Mouse (Mus musculus) E14TG2a.4 (cell line): ENCODE results near the gene Shroom3.
A peak's percentile ranks its signal among the peaks of the same experiment; 100 is the strongest.

Source experiments
- H3K27me3 ChIP-seq: 2 replicates; pipeline ENCODE4 v1.6.1; 2014; ENCODE audit warnings: low read length, control low read depth; ENCODE audit not compliant: insufficient read depth
- H3K36me3 ChIP-seq: 2 replicates; pipeline ENCODE4 v1.6.1; 2014; ENCODE audit warnings: low read length, control low read depth; ENCODE audit not compliant: insufficient read depth
- H3K4me1 ChIP-seq: replicated peaks from 2 replicates; pipeline ENCODE4 v1.6.1; 2014; ENCODE audit warnings: low read depth, low read length, control low read depth
- H3K4me3 ChIP-seq: replicated peaks from 2 replicates; pipeline ENCODE4 v1.5.1; 2014; ENCODE audit warnings: mild to moderate bottlenecking, low read length
- H3K9me3 ChIP-seq: 2 replicates; pipeline ENCODE4 v1.6.1; 2014; ENCODE audit warnings: low read length, control low read depth
- CTCF ChIP-seq: conservative IDR thresholded peaks from 2 replicates; pipeline ENCODE4 v1.5.1; 2014; ENCODE audit warnings: low read length
- NANOG ChIP-seq: IDR thresholded peaks from 2 replicates; pipeline ENCODE4 v1.6.1; 2014; ENCODE audit warnings: borderline replicate concordance, low read length, mixed read lengths
- POU5F1 ChIP-seq: IDR thresholded peaks from 2 replicates; pipeline ENCODE4 v1.6.1; 2014; ENCODE audit warnings: low read length, borderline replicate concordance

The Shroom3 gene

DNA sequence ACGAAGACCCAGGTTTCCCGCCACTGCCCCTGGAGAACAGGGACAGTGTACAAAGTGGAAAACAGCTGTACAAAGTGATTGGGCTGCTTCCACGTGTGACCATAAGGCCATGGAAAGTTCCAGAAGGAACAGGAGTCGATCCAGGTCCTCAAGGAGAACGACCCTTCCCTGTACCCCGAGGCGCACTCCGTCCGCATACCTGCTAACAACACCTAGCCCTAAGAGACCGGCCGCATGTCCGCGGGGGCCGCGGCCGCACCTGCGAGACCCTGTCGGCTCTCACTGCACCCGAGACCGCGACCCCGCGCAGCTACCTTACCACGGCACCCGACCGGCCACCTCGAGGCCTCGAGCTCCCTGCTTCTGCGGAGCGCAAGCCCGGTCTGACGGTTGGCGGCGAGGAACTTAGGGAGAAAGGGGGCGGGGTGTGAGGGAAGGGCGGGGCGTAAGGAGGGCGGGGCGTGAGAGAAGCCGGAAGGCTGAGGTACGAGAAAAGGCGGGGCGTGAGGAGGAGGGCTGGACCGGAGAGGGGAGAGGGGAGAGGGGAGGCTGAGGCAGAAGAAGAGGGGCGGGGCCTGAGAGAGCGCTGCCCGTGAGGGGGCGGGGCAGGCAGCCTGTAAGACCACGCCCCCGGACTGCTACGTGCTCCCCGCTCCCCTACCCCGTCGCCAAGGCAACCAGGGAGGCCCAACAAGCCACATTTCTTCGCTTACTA is 8.2 kb upstream of the Shroom3 start, which contains the start of gene Ccdc158:
TSS of gene Ccdc158 (minus strand) at position 413 of the 715 bp plus-strand sequence.
- no peaks in the 10 kb centered on the region; the same call in 1 of the 2 replicates for H3K9me3 ChIP-seq
- H3K4me1 ChIP-seq: peaks cover 23% of the 10 kb centered on the region
- no peaks in the 10 kb centered on the region for H3K36me3 ChIP-seq
- H3K27me3 ChIP-seq: peaks cover 30% of the 10 kb centered on the region
- TF ChIP-seq NANOG (no peak), POU5F1 (no peak), CTCF (no peak)
- peak within 1 kb of the TSS; percentile 75 for H3K4me3 ChIP-seq

DNA sequence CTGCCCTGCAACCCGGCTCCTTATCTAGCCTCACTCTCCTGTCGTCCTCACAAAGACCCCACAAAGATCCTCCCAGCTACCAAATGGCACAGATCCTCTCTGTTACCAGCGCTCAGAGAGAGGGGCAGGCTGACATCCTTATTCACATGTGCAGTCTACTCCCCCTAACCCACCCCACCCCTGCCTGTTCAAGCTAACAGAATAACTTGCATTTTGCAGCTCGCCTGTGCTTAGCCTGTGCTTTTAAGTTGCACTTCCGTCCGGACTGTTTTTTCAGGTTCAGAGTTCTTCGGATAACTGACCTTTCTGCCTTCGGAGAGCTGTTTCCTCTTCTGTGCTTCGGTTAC is 7.7 kb upstream of the Shroom3 start:
- Histone ChIP-seq H3K36me3 (no peaks in the 10 kb centered on the region), H3K9me3 (no peaks in the 10 kb centered on the region; the same call in 1 of the 2 replicates), H3K4me1 (peaks cover 23% of the 10 kb centered on the region), H3K4me3 (peak overlapping the region; percentile 75), H3K27me3 (peaks cover 25% of the 10 kb centered on the region)
- TF ChIP-seq POU5F1 (no peak), CTCF (no peak), NANOG (no peak)

DNA sequence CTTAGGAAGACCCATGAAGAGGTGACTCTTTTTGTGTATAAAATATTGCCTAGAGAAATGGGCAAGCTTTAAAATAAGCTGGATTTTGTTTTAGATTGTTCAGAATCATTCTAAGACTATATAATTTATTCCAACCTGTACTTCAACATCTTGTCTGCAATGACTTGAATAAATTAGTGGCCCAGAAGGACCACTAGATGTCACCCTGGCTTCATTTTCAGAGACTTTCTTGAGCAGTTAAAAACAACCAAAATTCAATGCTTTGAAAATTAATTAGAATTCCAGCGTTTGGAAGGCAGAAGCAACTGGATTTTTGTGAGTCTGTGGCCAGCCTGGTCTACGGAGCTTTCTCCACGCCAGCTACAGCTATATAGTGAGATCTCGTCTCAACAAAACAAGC is 3.8 kb upstream of the Shroom3 start:
- Histone ChIP-seq H3K4me1 (peaks cover 47% of the 10 kb centered on the region), H3K4me3 (no peak overlapping the region), H3K9me3 (no peaks in the 10 kb centered on the region; the same call in 1 of the 2 replicates), H3K36me3 (no peaks in the 10 kb centered on the region), H3K27me3 (peaks cover 18% of the 10 kb centered on the region)
- no peak for TF ChIP-seq POU5F1
- TF ChIP-seq CTCF: peak; percentile 82

DNA sequence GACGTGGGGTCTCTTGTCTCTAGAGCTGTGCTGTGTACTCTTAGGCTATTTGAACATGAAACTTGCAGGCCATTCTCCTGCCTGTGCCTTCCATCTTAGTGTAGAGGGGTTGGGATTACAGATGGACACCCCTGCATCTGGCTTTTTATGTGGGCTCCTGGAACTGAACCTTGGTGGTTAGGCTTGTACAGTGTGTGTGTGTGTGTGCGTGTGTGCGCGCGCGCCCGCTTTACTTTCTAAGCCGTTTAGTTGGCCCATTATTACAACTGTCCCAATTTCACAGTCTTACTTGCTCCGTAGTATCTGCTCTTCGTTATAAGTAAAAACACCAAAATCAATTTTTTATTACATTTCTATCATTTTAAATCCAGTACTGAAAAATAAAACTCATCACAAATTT is 1.4 kb upstream of the Shroom3 start:
- peaks cover 10% of the 10 kb centered on the region for H3K27me3 ChIP-seq
- TF ChIP-seq POU5F1 (no peak), CTCF (no peak), NANOG (no peak)
- H3K4me3 ChIP-seq: no peak overlapping the region; the same call in 1 of the 2 replicates
- H3K36me3 ChIP-seq: no peaks in the 10 kb centered on the region
- no peaks in the 10 kb centered on the region for H3K9me3 ChIP-seq
- H3K4me1 ChIP-seq: peaks cover 41% of the 10 kb centered on the region

DNA sequence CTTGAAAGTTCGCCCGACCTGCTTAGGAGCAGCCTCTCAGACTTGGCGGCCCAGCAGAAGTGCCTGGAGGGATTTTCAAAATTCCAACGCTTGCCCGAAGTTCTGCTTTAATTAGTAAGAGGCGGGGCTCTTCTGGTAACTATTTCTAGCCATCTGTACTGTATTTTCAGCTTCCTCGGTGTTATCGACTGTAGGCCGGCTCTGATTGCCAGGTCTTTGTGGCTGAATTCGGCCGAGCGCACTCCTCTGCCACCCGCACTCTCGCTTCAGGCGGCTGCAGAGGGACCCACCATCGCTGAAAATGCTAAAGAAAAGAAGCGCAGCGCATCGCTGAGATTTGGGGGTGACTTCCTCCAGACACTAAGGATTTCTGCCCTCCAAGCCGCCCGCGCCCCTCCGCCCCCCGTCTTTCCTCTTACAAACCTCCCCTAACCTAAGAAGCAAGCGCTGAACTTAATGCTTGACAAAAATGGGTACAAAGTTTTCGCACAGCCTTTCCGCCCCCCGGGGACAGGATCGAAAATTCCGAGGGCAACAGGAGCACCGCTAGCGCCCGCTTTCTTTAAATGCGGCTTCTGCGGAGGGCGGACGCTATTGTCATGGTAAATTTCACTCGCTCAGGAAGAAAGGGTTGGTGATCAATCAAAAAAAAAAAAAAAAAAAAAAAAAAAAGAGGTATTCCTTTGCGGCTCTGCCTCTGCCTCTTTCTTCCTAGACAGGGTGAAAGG is 450 bp upstream of the Shroom3 start:
- Histone ChIP-seq H3K4me1 (peaks cover 40% of the 10 kb centered on the region), H3K36me3 (no peaks in the 10 kb centered on the region), H3K4me3 (peak overlapping the region; percentile 79), H3K27me3 (peaks cover 12% of the 10 kb centered on the region), H3K9me3 (no peaks in the 10 kb centered on the region)
- no peak for TF ChIP-seq CTCF
- no peak for TF ChIP-seq POU5F1

DNA sequence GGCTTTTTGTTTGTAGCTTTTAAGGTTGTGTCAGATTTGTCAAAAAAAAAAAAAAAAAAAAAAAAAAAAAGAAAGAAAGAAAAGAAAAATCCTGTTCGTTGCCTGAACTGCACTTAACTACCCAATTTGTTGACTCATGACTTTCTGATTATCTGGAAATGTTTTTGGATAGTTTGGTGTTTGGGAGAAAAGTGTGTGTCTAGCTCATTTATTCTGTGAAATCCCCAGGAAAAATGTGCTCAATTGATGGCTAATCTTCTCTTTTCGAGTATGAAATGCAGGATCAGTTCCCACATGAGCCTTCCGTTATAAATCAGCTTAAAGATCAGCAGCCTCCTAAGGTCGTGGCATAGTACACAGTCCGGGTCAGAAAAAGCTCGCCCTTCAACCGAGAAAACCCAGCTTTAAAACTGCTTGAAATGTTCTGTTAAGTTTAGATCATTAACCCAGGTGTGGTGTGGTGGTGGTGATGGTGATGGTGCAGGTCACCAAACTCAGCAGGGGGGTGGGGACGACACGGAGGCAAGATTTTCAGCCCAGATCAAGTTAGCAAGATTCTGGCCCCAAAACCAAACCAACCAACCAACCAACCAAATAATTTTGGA is 738 bp downstream of the Shroom3 start:
- Histone ChIP-seq H3K27me3 (peaks cover 15% of the 10 kb centered on the region), H3K4me1 (peaks cover 48% of the 10 kb centered on the region), H3K9me3 (no peaks in the 10 kb centered on the region), H3K36me3 (no peaks in the 10 kb centered on the region), H3K4me3 (peak overlapping the region; percentile 79)
- no peak for TF ChIP-seq POU5F1
- TF ChIP-seq CTCF: no peak
- no peak for TF ChIP-seq NANOG

DNA sequence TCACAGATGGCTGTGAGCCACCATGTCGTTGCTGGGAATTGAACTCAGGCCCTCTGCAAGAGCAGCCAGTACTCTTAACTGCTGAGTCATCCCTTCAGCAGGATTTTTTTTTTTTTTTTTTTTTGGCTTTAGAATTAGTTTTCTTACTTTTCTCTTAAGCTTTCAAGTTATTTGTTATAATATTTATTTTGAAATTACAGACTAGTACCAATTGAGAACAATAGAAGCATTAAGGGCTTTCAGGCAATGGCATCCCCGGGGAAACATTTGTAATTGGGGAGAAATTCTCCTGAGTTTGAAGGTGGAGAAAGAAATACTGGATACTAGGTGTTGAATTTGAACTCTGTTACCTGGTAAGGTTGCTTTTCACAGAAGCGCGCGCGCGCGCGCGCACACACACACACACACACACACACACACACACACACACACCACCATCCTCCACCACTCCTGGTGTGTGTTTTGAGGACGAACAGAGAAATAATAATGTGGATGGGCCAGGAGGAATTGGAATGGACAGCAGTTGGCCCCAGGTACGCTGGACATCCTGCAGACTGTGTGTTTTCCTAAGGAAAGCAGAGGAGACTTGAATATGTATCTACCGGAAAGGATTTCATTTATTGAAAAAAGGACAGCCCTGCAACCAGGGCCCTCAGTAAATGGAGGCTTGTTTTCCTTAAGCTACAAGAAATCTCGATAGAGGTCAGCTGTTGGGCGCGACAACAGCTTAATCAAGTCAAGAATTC is 1.7 kb downstream of the Shroom3 start:
- H3K36me3 ChIP-seq: no peaks in the 10 kb centered on the region
- H3K4me1 ChIP-seq: peaks cover 50% of the 10 kb centered on the region
- peaks cover 15% of the 10 kb centered on the region for H3K27me3 ChIP-seq
- TF ChIP-seq POU5F1 (no peak), NANOG (no peak), CTCF (no peak)
- no peaks in the 10 kb centered on the region for H3K9me3 ChIP-seq
- no peak overlapping the region for H3K4me3 ChIP-seq

DNA sequence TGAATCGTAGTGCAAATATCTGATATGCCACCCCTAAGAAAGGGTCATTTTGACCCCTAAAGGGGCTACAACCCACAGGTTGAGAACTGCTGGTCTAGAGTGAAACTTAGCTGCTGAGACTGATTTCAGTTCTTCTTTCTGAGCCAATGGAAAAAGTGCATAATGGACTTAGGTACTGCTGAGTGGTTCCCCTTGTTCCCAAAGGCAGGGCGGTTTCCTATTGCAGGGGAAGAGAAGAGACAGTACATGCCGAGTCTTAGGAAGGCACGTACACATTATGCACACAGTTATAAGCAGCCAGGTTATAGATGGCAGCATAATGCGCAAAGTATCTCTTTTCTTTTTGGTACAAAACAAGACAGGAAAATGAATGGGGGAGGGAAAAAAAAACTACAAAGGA is 4.9 kb downstream of the Shroom3 start:
- TF ChIP-seq CTCF (no peak), POU5F1 (no peak), NANOG (no peak)
- no peaks in the 10 kb centered on the region for H3K9me3 ChIP-seq
- no peak overlapping the region for H3K4me3 ChIP-seq
- peaks cover 6% of the 10 kb centered on the region; the same call in 1 of the 2 replicates for H3K27me3 ChIP-seq
- no peaks in the 10 kb centered on the region for H3K36me3 ChIP-seq
- H3K4me1 ChIP-seq: peaks cover 33% of the 10 kb centered on the region
